Mouse (Mus musculus) embryonic facial prominence, embryonic 14.5 days (tissue): ENCODE results near the gene Mpv17. TPM values are rescaled to one million over a fixed set of nuclear protein-coding genes. Genes with fewer than 3 reads are reported as not detected.
A peak's percentile ranks its signal among the peaks of the same experiment; 100 is the strongest.

ENCODE experiments used
- ATAC-seq: fragments of 200-750 bp; cut with Nextera tagmentation; 2 replicates; pipeline ENCODE4 v1.8.0; 2017; ENCODE audit warnings: low read depth, moderate number of reproducible peaks, moderate TSS enrichment
- DNase-seq: peaks from one replicate; pipeline ENCODE4 v3.0.0-alpha.2; 2015; ENCODE audit warnings: low spot score
- H3K27ac ChIP-seq: fragments of 300-500 bp; sonication (generic); replicated peaks from 2 replicates; pipeline ENCODE4 v1.5.1; 2014; ENCODE audit warnings: low read depth, mild to moderate bottlenecking, low read length, moderate library complexity
- H3K27me3 ChIP-seq: fragments of 300-500 bp; sonication (generic); replicated peaks from 2 replicates; pipeline ENCODE4 v1.6.1; 2014; ENCODE audit warnings: low read length; ENCODE audit not compliant: control insufficient read depth, insufficient read depth
- H3K36me3 ChIP-seq: fragments of 300-500 bp; sonication (generic); 2 replicates; pipeline ENCODE4 v1.6.1; 2014; ENCODE audit warnings: low read length, mixed read lengths; ENCODE audit not compliant: control insufficient read depth, insufficient read depth
- H3K4me1 ChIP-seq: fragments of 300-500 bp; sonication (generic); 2 replicates; pipeline ENCODE4 v1.6.1; 2014; ENCODE audit warnings: antibody characterized with exemption, low read length; ENCODE audit not compliant: control insufficient read depth, insufficient read depth
- H3K4me2 ChIP-seq: fragments of 300-500 bp; sonication (generic); 2 replicates; pipeline ENCODE4 v1.6.1; 2014; ENCODE audit warnings: low read depth, mild to moderate bottlenecking, low read length, moderate library complexity, mixed read lengths
- H3K4me3 ChIP-seq: fragments of 300-500 bp; sonication (generic); 2 replicates; pipeline ENCODE4 v1.5.1; 2014; ENCODE audit warnings: low read depth, mild to moderate bottlenecking, low read length
- H3K9ac ChIP-seq: fragments of 300-500 bp; sonication (generic); 2 replicates; pipeline ENCODE4 v1.6.1; 2014; ENCODE audit warnings: low read depth, mild to moderate bottlenecking, low read length, moderate library complexity, mixed read lengths
- H3K9me3 ChIP-seq: fragments of 300-500 bp; sonication (generic); 2 replicates; pipeline ENCODE4 v1.6.1; 2016; ENCODE audit warnings: low read length; ENCODE audit not compliant: control insufficient read depth
- WGBS: fragments of 180-500 bp; shearing (Covaris S2); extraction: QIAGEN DNeasy Blood & Tissue Kit; methylation state at CpG from one replicate; pipeline ENCODE4 v1.1.7; 2014; 5-methylcytosine and 5-hydroxymethylcytosine counted together
- polyA plus RNA-seq: library from polyadenylated mRNA; unstranded; fragments of >200 nt; fragmentation: Nextera tagmentation; extraction: Ambion mirVana; gene quantifications from 2 replicates; pipeline ENCODE4 v1.2.1, GENCODE M21; 2014

The Mpv17 gene
- polyA plus RNA-seq, 1 experiment from 2014 or later: 47.7 TPM

- Histone ChIP-seq H3K27me3 (no peaks in the 10 kb centered on the region), H3K9me3 (no peaks in the 10 kb centered on the region), H3K4me3 (no peak within 1 kb of the TSS), H3K4me1 (no peaks in the 10 kb centered on the region), H3K36me3 (no peaks in the 10 kb centered on the region), H3K9ac (no peak within 1 kb of the TSS), H3K27ac (no peak within 1 kb of the TSS), H3K4me2 (no peak within 1 kb of the TSS)
- DNase-seq (no peak), ATAC-seq (no peak)
- 92% methylated on average over 18 of the region's 18 CpGs for WGBS
These were observed 46.0 kb downstream of the Mpv17 start, which contains the start of gene Slc30a3 for GRCm38 (mm10) chr5:31108000-31108490. Slc30a3 (minus strand) TSS chr5:31108237.

- 80% methylated on average over 9 of the region's 9 CpGs for WGBS
- ATAC-seq: no peak
- no peaks in the 10 kb centered on the region for H3K4me1 ChIP-seq
These were observed 48.2 kb downstream of the Mpv17 start, which contains the start of gene Dnajc5g for GRCm38 (mm10) chr5:31105814-31106335. Dnajc5g (plus strand) TSS chr5:31106285.

GRCm38 (mm10) chr5:31095711-31096480, 58.2 kb downstream of the Mpv17 start:
- Histone ChIP-seq H3K4me2 (peak overlapping the region; percentile 64), H3K9me3 (no peaks in the 10 kb centered on the region), H3K27ac (no peak overlapping the region), H3K27me3 (peaks cover 79% of the 10 kb centered on the region), H3K9ac (no peak overlapping the region), H3K4me1 (peaks cover 18% of the 10 kb centered on the region), H3K4me3 (peak overlapping the region; percentile 28), H3K36me3 (no peaks in the 10 kb centered on the region)
- no peak for ATAC-seq
- no peak for DNase-seq
- WGBS: 19% methylated on average over 11 of the region's 11 CpGs

More at GRCm38 (mm10) chr5:31105814-31106335, 48.2 kb downstream of the Mpv17 start, which contains the start of gene Dnajc5g:
- no peak for DNase-seq
- Histone ChIP-seq H3K9ac (no peak within 1 kb of the TSS), H3K27ac (no peak within 1 kb of the TSS), H3K4me3 (no peak within 1 kb of the TSS), H3K36me3 (no peaks in the 10 kb centered on the region), H3K27me3 (no peaks in the 10 kb centered on the region), H3K4me2 (no peak within 1 kb of the TSS), H3K9me3 (no peaks in the 10 kb centered on the region)

- peak overlapping the region; percentile 64 for H3K4me2 ChIP-seq
- peak; percentile 30 for DNase-seq
- peaks cover 18% of the 10 kb centered on the region for H3K4me1 ChIP-seq
- H3K36me3 ChIP-seq: no peaks in the 10 kb centered on the region
- H3K9ac ChIP-seq: no peak overlapping the region
- H3K27ac ChIP-seq: no peak overlapping the region
- under 1% methylated on average over 56 of the region's 59 CpGs for WGBS
- ATAC-seq: peak; percentile 42; the same call in 1 of the 2 replicates
- no peaks in the 10 kb centered on the region for H3K9me3 ChIP-seq
- H3K27me3 ChIP-seq: peaks cover 87% of the 10 kb centered on the region
- H3K4me3 ChIP-seq: peak overlapping the region; percentile 28
These were observed 59.0 kb downstream of the Mpv17 start for GRCm38 (mm10) chr5:31094799-31095691.

GRCm38 (mm10) chr5:31094100-31094798, 59.8 kb downstream of the Mpv17 start:
- peaks cover 95% of the 10 kb centered on the region for H3K27me3 ChIP-seq
- peak overlapping the region; percentile 64 for H3K4me2 ChIP-seq
- 3% methylated on average over 29 of the region's 29 CpGs for WGBS
- no peaks in the 10 kb centered on the region for H3K36me3 ChIP-seq
- DNase-seq (no peak), ATAC-seq (no peak)
- H3K4me1 ChIP-seq: peaks cover 18% of the 10 kb centered on the region
- no peak overlapping the region for H3K9ac ChIP-seq
- peak overlapping the region; percentile 28 for H3K4me3 ChIP-seq
- no peak overlapping the region for H3K27ac ChIP-seq
- no peaks in the 10 kb centered on the region for H3K9me3 ChIP-seq

- Histone ChIP-seq H3K4me1 (peaks cover 18% of the 10 kb centered on the region), H3K9me3 (no peaks in the 10 kb centered on the region), H3K36me3 (no peaks in the 10 kb centered on the region), H3K4me3 (peak overlapping the region; percentile 46), H3K4me2 (peak overlapping the region; percentile 64), H3K9ac (peak overlapping the region; percentile 51), H3K27ac (no peak overlapping the region), H3K27me3 (peaks cover 99% of the 10 kb centered on the region)
- under 1% methylated on average over 35 of the region's 54 CpGs for WGBS
- peak; percentile 50 for DNase-seq
- peak; percentile 60 for ATAC-seq
These were observed 60.7 kb downstream of the Mpv17 start for GRCm38 (mm10) chr5:31093151-31094041.

GRCm38 (mm10) chr5:31092231-31092975, 61.6 kb downstream of the Mpv17 start:
- H3K4me3 ChIP-seq: peak overlapping the region; percentile 46
- peaks cover 18% of the 10 kb centered on the region for H3K4me1 ChIP-seq
- peak overlapping the region; percentile 64 for H3K4me2 ChIP-seq
- ATAC-seq (no peak), DNase-seq (no peak)
- no peaks in the 10 kb centered on the region for H3K36me3 ChIP-seq
- peaks cover 94% of the 10 kb centered on the region for H3K27me3 ChIP-seq
- peak overlapping the region; percentile 51 for H3K9ac ChIP-seq
- 8% methylated on average over 13 of the region's 53 CpGs for WGBS
- H3K27ac ChIP-seq: no peak overlapping the region
- no peaks in the 10 kb centered on the region for H3K9me3 ChIP-seq
